Mouse (Mus musculus) heart, embryonic 16.5 days (tissue): ENCODE data around the gene Gmds. TPM values are rescaled to one million over a fixed set of nuclear protein-coding genes. Genes with fewer than 3 reads are reported as not detected.
A peak's percentile ranks its signal among the peaks of the same experiment; 100 is the strongest.

Experiments used
- ATAC-seq: fragments of 200-750 bp; cut with Nextera tagmentation; replicated peaks from 2 replicates; pipeline ENCODE4 v1.8.0; 2017; ENCODE audit warnings: moderate number of reproducible peaks; ENCODE audit not compliant: insufficient read depth, low FRiP score; ENCODE audit errors: extremely low read depth
- H3K27ac ChIP-seq: fragments of 300-500 bp; sonication (generic); 2 replicates; pipeline ENCODE4 v1.5.1; 2014; ENCODE audit warnings: mild to moderate bottlenecking, low read length, control low read depth, moderate library complexity
- H3K27me3 ChIP-seq: fragments of 300-500 bp; sonication (generic); 2 replicates; pipeline ENCODE4 v1.6.1; 2014; ENCODE audit warnings: low read length, mixed read lengths; ENCODE audit not compliant: control insufficient read depth, insufficient read depth
- H3K36me3 ChIP-seq: fragments of 300-500 bp; sonication (generic); 2 replicates; pipeline ENCODE4 v1.6.1; 2014; ENCODE audit not compliant: control insufficient read depth, insufficient read depth
- H3K4me1 ChIP-seq: fragments of 300-500 bp; sonication (generic); 2 replicates; pipeline ENCODE4 v1.6.1; 2014; ENCODE audit warnings: low read length, mixed read lengths; ENCODE audit not compliant: control insufficient read depth, insufficient read depth
- H3K4me2 ChIP-seq: fragments of 300-500 bp; sonication (generic); 2 replicates; pipeline ENCODE4 v1.6.1; 2014; ENCODE audit warnings: low read depth, mild to moderate bottlenecking, control low read depth, low read length
- H3K4me3 ChIP-seq: fragments of 300-500 bp; sonication (generic); 2 replicates; pipeline ENCODE4 v1.5.1; 2014; ENCODE audit warnings: mild to moderate bottlenecking, control low read depth, low read length
- H3K9ac ChIP-seq: fragments of 300-500 bp; sonication (generic); 2 replicates; pipeline ENCODE4 v1.6.1; 2014; ENCODE audit warnings: low read length, control low read depth
- H3K9me3 ChIP-seq: fragments of 300-500 bp; sonication (generic); replicated peaks from 2 replicates; pipeline ENCODE4 v1.6.1; 2016; ENCODE audit warnings: low read length; ENCODE audit not compliant: control insufficient read depth
- WGBS: fragments of 180-500 bp; shearing (Covaris S2); extraction: QIAGEN DNeasy Blood & Tissue Kit; methylation state at CpG from one replicate; pipeline ENCODE4 v1.1.7; 2014; 5-methylcytosine and 5-hydroxymethylcytosine counted together
- polyA plus RNA-seq: library from polyadenylated mRNA; unstranded; fragments of >200 nt; fragmentation: Nextera tagmentation; extraction: Ambion mirVana; gene quantifications from 2 replicates; pipeline ENCODE4 v1.2.1, GENCODE M21; 2015

Gmds gene
- polyA plus RNA-seq, 1 experiment from 2014 or later, result 21.8 TPM

- H3K27ac ChIP-seq, result no peak overlapping the region
- 51% methylated on average over 6 of the region's 6 CpGs for WGBS
- no peaks in the 10 kb centered on the region for H3K9me3 ChIP-seq
- H3K9ac ChIP-seq, result no peak overlapping the region
- no peaks in the 10 kb centered on the region for H3K27me3 ChIP-seq
- H3K4me3 ChIP-seq, result no peak overlapping the region
- no peaks in the 10 kb centered on the region for H3K4me1 ChIP-seq
- no peak for ATAC-seq
- H3K4me2 ChIP-seq, result no peak overlapping the region
- no peaks in the 10 kb centered on the region for H3K36me3 ChIP-seq
These were observed 257.9 kb downstream of the Gmds start for GRCm38 (mm10) chr13:32080520-32081249.

GRCm38 (mm10) chr13:32073630-32074029, 264.9 kb downstream of the Gmds start:
- H3K27ac ChIP-seq, result no peak overlapping the region
- WGBS, result 63% methylated on average over 2 of the region's 2 CpGs

GRCm38 (mm10) chr13:32055321-32055720, 283.2 kb downstream of the Gmds start:
- no peak overlapping the region for H3K27ac ChIP-seq
- WGBS, result 37% methylated on average over 6 of the region's 6 CpGs

More at GRCm38 (mm10) chr13:32073630-32074029, 264.9 kb downstream of the Gmds start:
- Histone ChIP-seq H3K9me3 (no peaks in the 10 kb centered on the region), H3K4me1 (no peaks in the 10 kb centered on the region), H3K36me3 (no peaks in the 10 kb centered on the region), H3K27me3 (no peaks in the 10 kb centered on the region), H3K4me2 (no peak overlapping the region), H3K4me3 (no peak overlapping the region), H3K9ac (no peak overlapping the region)
- ATAC-seq, result no peak

GRCm38 (mm10) chr13:32053587-32053986, 285.0 kb downstream of the Gmds start:
- ATAC-seq, result no peak
- no peak overlapping the region for H3K4me2 ChIP-seq
- H3K27ac ChIP-seq, result no peak overlapping the region
- no peaks in the 10 kb centered on the region for H3K36me3 ChIP-seq
- no peak overlapping the region for H3K9ac ChIP-seq
- 0 out of 2 replicates have a peak, but pooled peaks cover 2% of the 10 kb centered on the region for H3K4me1 ChIP-seq
- H3K27me3 ChIP-seq, result no peaks in the 10 kb centered on the region; the same call in 1 of the 2 replicates
- H3K9me3 ChIP-seq, result no peaks in the 10 kb centered on the region
- H3K4me3 ChIP-seq, result no peak overlapping the region

More at GRCm38 (mm10) chr13:32055321-32055720, 283.2 kb downstream of the Gmds start:
- ATAC-seq, result peak; percentile 37; the same call in 1 of the 2 replicates
- no peaks in the 10 kb centered on the region for H3K36me3 ChIP-seq
- no peak overlapping the region for H3K9ac ChIP-seq
- H3K9me3 ChIP-seq, result no peaks in the 10 kb centered on the region
- no peak overlapping the region for H3K4me3 ChIP-seq
- H3K4me2 ChIP-seq, result no peak overlapping the region
- H3K4me1 ChIP-seq, result 0 out of 2 replicates have a peak, but pooled peaks cover 2% of the 10 kb centered on the region
- H3K27me3 ChIP-seq, result no peaks in the 10 kb centered on the region; the same call in 1 of the 2 replicates

- ATAC-seq, result no peak
- Histone ChIP-seq H3K4me1 (no peaks in the 10 kb centered on the region), H3K36me3 (no peaks in the 10 kb centered on the region), H3K4me3 (no peak overlapping the region), H3K4me2 (no peak overlapping the region), H3K9me3 (no peaks in the 10 kb centered on the region), H3K9ac (no peak overlapping the region), H3K27ac (no peak overlapping the region), H3K27me3 (no peaks in the 10 kb centered on the region; the same call in 1 of the 2 replicates)
- WGBS, result 58% methylated on average over 6 of the region's 6 CpGs
These were observed 290.3 kb downstream of the Gmds start for GRCm38 (mm10) chr13:32047980-32048959.

GRCm38 (mm10) chr13:32046961-32047360, 291.6 kb downstream of the Gmds start:
- H3K36me3 ChIP-seq, result no peaks in the 10 kb centered on the region

GRCm38 (mm10) chr13:32042748-32043147, 295.8 kb downstream of the Gmds start:
- Histone ChIP-seq H3K27ac (no peak overlapping the region), H3K4me2 (no peak overlapping the region), H3K27me3 (no peaks in the 10 kb centered on the region), H3K9me3 (no peaks in the 10 kb centered on the region), H3K36me3 (no peaks in the 10 kb centered on the region), H3K4me1 (peaks cover 4% of the 10 kb centered on the region), H3K4me3 (no peak overlapping the region), H3K9ac (no peak overlapping the region)
- WGBS, result 37% methylated on average over 2 of the region's 2 CpGs
- ATAC-seq, result no peak

More at GRCm38 (mm10) chr13:32046961-32047360, 291.6 kb downstream of the Gmds start:
- no peaks in the 10 kb centered on the region for H3K9me3 ChIP-seq
- ATAC-seq, result no peak
- no peak overlapping the region for H3K4me2 ChIP-seq
- H3K9ac ChIP-seq, result no peak overlapping the region
- H3K4me3 ChIP-seq, result no peak overlapping the region
- WGBS, result 65% methylated on average over 4 of the region's 4 CpGs
- no peak overlapping the region for H3K27ac ChIP-seq
- H3K4me1 ChIP-seq, result peaks cover 4% of the 10 kb centered on the region
- H3K27me3 ChIP-seq, result no peaks in the 10 kb centered on the region

- peaks cover 4% of the 10 kb centered on the region for H3K4me1 ChIP-seq
- H3K4me2 ChIP-seq, result no peak overlapping the region
- 80% methylated on average over 1 of the region's 1 CpGs for WGBS
- no peaks in the 10 kb centered on the region for H3K36me3 ChIP-seq
- H3K4me3 ChIP-seq, result no peak overlapping the region
- no peaks in the 10 kb centered on the region for H3K9me3 ChIP-seq
- no peak for ATAC-seq
- no peak overlapping the region for H3K9ac ChIP-seq
- H3K27me3 ChIP-seq, result no peaks in the 10 kb centered on the region
- H3K27ac ChIP-seq, result no peak overlapping the region
These were observed 297.7 kb downstream of the Gmds start for GRCm38 (mm10) chr13:32040822-32041221.
